Mouse (Mus musculus) cortical plate, adult 2 months (tissue): Measurements from ENCODE around the gene Gm45716.

Source experiments
- CTCF ChIP-seq: fragments of 200-500 bp; IDR thresholded peaks from 2 replicates; pipeline ENCODE4 v1.5.1; 2011; ENCODE audit warnings: mild to moderate bottlenecking, control low read depth, low read length; ENCODE audit not compliant: insufficient read depth; ENCODE audit errors: extremely low read depth
- POLR2A ChIP-seq: fragments of 200-500 bp; IDR thresholded peaks from 2 replicates; pipeline ENCODE4 v1.6.1; 2011; ENCODE audit warnings: mild to moderate bottlenecking, low read length, control low read depth; ENCODE audit not compliant: insufficient read depth; ENCODE audit errors: extremely low read depth

DNA sequence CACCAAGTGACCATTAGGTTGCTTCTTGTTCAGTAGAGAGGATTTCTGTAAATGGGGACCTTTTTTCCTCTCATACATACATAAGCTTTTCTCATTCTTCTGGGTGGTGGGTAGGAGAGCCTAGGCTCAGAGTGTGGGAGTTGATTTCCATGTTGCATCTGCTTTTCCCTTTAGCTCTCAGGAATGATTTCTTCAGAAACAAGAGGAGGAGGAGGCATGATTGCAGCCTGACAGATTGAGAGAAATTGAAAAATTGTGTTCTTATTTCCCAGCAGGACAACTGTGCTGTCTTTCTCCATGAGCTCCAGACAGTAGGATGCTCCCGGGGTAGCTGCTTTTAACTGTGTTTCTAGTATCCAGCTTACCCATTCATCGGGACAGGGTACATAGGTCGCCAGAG lies 67.1 kb downstream of the Gm45716 start:
- TF ChIP-seq POLR2A (0 out of 2 replicates have a peak, but pooled peaks have one; percentile 16), CTCF (no peak)
